Mouse (Mus musculus) liver, adult (tissue): ENCODE results near the gene Mecom.

Source experiments
- GATA4 ChIP-seq: IDR thresholded peaks from 2 replicates; pipeline ENCODE4 v1.6.1; 2014; ENCODE audit warnings: mild to moderate bottlenecking, low read length; ENCODE audit not compliant: insufficient replicate concordance

Mecom gene

DNA sequence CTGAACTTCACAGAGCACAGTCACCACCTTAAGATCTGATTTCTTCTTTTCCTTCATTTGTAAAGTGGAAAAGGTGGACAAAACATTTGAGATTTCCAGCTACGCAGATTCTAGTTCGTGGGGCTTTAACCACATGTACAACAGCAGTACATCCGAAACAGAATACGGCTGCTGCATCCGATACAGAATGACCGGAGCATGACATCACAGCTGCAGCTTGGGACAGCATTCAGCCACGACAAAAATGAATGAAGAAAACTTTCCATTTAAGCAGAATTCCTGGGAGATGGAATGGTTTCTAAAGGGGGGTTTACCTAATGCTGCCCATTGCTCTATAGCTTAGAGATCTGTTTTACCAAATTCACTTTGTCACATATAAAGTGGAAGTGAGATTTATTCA lies 583.9 kb downstream of the Mecom start:
- no peak for TF ChIP-seq GATA4

DNA sequence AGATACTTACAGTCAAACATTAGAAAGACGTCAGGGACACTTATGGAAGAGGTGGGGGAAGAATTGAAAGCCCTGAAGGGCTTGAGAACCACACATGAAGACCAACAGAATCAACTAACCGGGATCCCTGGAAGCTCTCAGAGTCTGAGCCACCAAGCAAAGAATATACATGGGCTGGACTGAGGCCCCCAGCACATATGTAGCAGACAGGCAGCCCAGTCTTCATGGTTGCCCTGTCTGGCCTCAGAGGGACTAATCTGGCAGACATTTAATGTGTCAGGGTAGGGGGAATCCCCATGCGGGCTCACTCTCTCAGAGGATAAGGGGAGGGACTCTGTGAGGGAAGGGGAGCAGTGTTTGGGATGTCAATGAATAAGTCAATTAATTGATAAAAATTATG lies 584.4 kb downstream of the Mecom start:
- TF ChIP-seq GATA4, result no peak

DNA sequence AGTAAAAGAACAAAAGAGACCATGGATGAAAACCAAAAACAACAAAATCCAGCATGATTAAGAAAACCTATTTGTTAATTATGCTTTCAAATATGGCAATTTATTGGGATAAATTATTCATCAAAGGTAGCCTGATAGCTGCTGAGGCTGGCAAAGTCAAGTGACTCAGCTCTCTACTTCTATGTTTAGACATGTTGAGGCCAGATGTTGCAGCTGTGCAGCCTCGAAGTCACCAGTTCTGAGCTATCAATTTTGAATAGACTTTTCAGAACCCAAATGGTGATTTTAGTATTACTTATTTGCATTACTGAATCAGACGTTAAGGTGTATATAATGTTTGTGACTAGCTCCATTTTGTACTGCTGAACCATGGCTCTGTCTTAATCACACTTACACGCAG lies 588.8 kb downstream of the Mecom start:
- TF ChIP-seq GATA4, result no peak

DNA sequence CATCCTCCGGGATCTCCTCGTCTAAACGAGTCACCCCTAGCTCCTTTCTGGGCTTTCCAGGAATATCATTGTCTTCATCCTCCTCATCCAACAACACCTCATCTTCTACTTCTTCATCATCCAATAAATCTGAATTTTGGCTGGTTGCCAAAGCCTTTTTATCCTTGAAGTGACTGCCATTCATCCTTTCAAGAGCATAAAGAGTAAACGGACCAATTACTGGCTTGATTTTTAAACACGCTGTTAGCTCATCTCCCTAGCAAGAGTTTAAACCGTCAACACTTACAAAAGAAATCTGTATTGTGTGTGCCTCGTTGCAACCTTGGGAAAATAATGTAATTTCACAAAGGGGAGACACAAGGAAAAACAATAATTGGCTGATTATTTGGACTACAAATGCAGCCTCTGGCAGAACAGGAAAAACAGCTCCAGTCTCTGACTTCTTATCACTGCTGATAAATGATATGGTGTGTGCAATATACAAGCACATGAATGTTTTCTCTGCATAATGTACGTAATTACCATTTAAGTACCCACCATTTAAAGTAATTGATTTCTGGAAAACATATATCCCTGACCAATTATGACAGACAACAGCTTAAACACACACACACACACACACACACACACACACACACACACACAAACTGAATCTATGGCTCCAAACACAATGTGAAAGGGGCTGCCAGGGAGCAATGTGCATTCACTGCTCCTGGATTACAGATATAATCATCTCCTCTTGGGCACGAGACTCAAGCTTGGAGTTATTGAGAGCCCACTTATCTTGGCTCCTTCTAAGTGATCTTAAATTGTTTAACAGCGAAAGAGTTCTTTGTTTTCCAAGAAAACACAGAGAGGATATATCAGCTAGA lies 590.2 kb downstream of the Mecom start:
- TF ChIP-seq GATA4, result no peak

DNA sequence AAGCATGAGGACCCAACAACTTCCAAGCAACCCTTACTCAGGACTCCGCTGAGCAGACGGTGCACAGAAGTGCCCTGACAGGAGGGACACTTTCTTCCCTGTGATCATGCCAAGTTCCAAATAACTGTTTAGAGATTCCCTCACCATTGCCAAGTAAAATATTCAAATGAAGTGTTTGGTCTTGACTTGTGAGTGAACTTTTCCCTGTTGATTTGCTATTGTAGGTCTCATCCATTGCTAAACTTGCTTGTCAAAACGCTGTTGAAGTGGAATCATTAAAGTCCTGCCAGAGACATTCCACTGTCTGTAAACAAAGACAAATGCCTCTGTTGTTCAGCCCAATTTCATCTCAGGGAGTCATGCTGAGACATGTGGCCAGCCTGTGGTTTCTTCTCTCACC lies 594.5 kb downstream of the Mecom start:
- no peak for TF ChIP-seq GATA4

DNA sequence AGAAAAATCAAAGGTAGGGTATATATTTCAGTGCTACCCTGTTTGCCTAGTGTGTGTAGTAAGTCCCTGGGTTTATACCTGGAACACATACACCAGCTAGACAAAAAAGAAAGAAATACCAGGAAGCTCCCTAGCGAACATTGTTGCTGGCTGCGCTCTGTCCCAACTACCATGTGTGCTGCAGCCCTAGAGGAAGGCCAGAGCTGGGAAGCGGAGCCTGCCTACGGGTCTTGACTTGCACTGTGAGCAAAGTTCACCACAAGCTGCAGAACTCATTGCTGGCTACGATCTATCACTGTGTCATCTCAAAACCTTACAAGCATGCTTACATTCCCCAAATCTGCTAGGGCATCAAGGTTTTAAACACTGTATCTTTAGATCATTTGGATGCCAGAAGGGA lies 597.0 kb downstream of the Mecom start:
- no peak for TF ChIP-seq GATA4

DNA sequence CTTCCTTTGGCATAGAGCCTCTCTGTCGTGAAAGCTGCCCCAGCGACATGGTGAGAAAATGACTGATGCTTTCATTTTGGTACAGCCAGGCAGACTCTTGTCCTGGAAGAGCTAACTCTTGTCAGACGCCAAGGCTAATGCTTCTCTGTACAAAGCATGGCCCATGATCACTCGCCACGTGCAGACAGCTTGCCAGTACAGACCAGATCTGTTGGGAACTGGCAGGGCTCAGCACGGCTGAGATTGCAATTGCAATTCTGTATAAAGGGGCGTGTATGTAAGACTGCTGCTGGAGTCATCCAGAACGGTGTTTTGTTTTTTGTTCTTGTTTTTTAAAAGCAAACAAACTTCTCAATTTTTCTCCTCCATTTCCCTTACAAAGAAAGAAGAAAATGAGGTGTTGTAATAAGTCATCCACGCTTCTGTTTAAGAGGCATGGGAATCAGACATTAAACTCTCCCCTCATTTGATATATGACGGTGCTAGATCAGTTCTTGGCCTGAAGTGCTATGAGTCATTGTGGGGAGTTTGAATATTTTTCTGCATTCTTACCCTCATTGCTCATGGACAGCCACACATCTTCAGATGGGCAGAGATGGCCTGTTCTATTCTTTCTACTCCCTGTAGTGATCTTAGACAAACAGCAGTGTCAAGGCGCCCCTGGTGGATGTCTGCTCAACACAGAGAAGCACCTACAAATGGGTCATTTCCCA lies 644.1 kb downstream of the Mecom start:
- TF ChIP-seq GATA4, result no peak
